Comparison of ENCODE assay signal across 9 mouse cellular contexts in the genomic region with DNA sequence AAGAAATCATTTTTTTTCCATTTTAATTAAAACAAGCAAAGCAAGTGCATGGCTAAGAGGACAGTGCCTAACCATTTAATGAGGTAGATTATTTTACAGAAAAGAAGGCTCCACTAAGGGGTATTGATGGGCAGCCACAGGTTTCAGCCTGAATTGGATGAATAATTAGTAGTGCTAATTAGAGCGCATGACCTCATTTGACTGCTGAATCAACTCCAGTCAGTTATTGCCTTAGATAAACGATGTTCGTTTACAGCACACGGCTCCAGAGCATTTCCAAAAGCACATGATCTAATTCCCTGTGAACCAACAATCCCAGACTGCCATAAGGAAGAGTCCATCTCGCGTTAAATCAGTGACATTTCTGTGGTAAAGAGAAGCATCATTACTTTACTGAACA. TPM values are rescaled to one million over a fixed set of nuclear protein-coding genes. Genes with fewer than 3 reads are reported as not detected.
DNase-seq lines count a peak whose midpoint lies in the region; ATAC-seq and TF ChIP-seq lines count a peak whose summit lies in the region.
"Had no signal": no experiment of that assay in that cellular context is flagged by ENCODE, and none has a peak within 500 bp of the region (broad histone marks: within the 10 kb centered on the region; RNA-seq: fewer than 3 reads in every experiment).

No protein-coding gene starts in this region.

- H3K27ac ChIP-seq in kidney, embryonic 16.5 days (ENCODE audit: low read length) = peak overlapping the region; percentile 81; the same call in 1 of the 2 replicates
- no peak overlapping the region for H3K27ac ChIP-seq in embryonic facial prominence, embryonic 13.5 days
- H3K27ac ChIP-seq in intestine, embryonic 16.5 days (ENCODE audit: low read length) = peak overlapping the region; percentile 90
- H3K27ac ChIP-seq in neural tube, embryonic 12.5 days = no peak overlapping the region

- H3K9me3 ChIP-seq in kidney, embryonic 16.5 days (ENCODE audit: low read length) = no peaks in the 10 kb centered on the region
- no peaks in the 10 kb centered on the region for H3K9me3 ChIP-seq in embryonic facial prominence, embryonic 13.5 days
- no peaks in the 10 kb centered on the region for H3K9me3 ChIP-seq in intestine, embryonic 16.5 days (ENCODE audit: control insufficient read depth, low read length)
- H3K9me3 ChIP-seq in neural tube, embryonic 12.5 days = no peaks in the 10 kb centered on the region

- peak overlapping the region; percentile 82; the same call in 1 of the 2 replicates for H3K9ac ChIP-seq in kidney, embryonic 16.5 days (replicated peaks; ENCODE audit: low read length)
- no peak overlapping the region for H3K9ac ChIP-seq in embryonic facial prominence, embryonic 13.5 days
- H3K9ac ChIP-seq in intestine, embryonic 16.5 days (ENCODE audit: low read depth, low read length) = no peak overlapping the region
- H3K9ac ChIP-seq in neural tube, embryonic 12.5 days = no peak overlapping the region

- WGBS in kidney, embryonic 16.5 days = 62% methylated on average over 6 of the region's 6 CpGs
- WGBS in embryonic facial prominence, embryonic 13.5 days = 82% methylated on average over 6 of the region's 6 CpGs
- WGBS in intestine, embryonic 16.5 days = 61% methylated on average over 6 of the region's 6 CpGs
- 68% methylated on average over 6 of the region's 6 CpGs for WGBS in neural tube, embryonic 12.5 days
- WGBS in lung, adult 2 months = 58% methylated on average over 6 of the region's 6 CpGs

- no peak for TF ChIP-seq POLR2A in lung, adult 2 months (IDR thresholded peaks at IDR 0.05; ENCODE audit: borderline replicate concordance, extremely low read depth, low read depth, low read length)

- peaks cover 6% of the 10 kb centered on the region; the same call in 1 of the 2 replicates for H3K4me1 ChIP-seq in kidney, embryonic 16.5 days (ENCODE audit: insufficient read depth, low read length)
- peaks cover 2% of the 10 kb centered on the region; the same call in 1 of the 2 replicates for H3K4me1 ChIP-seq in embryonic facial prominence, embryonic 13.5 days
- H3K4me1 ChIP-seq in intestine, embryonic 16.5 days (ENCODE audit: control insufficient read depth, insufficient read depth, low read length) = no peaks in the 10 kb centered on the region
- no peaks in the 10 kb centered on the region for H3K4me1 ChIP-seq in neural tube, embryonic 12.5 days
- peaks cover 7% of the 10 kb centered on the region; the same call in 1 of the 2 replicates for H3K4me1 ChIP-seq in lung, adult 2 months (ENCODE audit: control insufficient read depth, insufficient read depth, low read length)

- no peak for TF ChIP-seq CTCF in lung, adult 2 months (IDR thresholded peaks at IDR 0.05; ENCODE audit: insufficient read depth, low read length)

- no peak for DNase-seq in kidney, postnatal 10 days
- no peak for DNase-seq in cerebellum, postnatal 25 days
- DNase-seq in lung, adult 2 months = no peak

- no peaks in the 10 kb centered on the region for H3K36me3 ChIP-seq in kidney, embryonic 16.5 days (ENCODE audit: insufficient read depth, low read length)
- H3K36me3 ChIP-seq in embryonic facial prominence, embryonic 13.5 days = no peaks in the 10 kb centered on the region
- no peaks in the 10 kb centered on the region for H3K36me3 ChIP-seq in intestine, embryonic 16.5 days (ENCODE audit: control insufficient read depth, insufficient read depth, low read length)
- H3K36me3 ChIP-seq in neural tube, embryonic 12.5 days = no peaks in the 10 kb centered on the region

- H3K4me3 ChIP-seq in kidney, embryonic 16.5 days (ENCODE audit: low read length) = peak overlapping the region; percentile 61
- peak overlapping the region; percentile 59 for H3K4me3 ChIP-seq in embryonic facial prominence, embryonic 13.5 days
- peak overlapping the region; percentile 61 for H3K4me3 ChIP-seq in intestine, embryonic 16.5 days (ENCODE audit: low read length)
- no peak overlapping the region for H3K4me3 ChIP-seq in neural tube, embryonic 12.5 days
- no peak overlapping the region for H3K4me3 ChIP-seq in lung, adult 2 months (replicated peaks; ENCODE audit: extremely low read depth, low read depth, low read length)

- H3K27me3 ChIP-seq in kidney, embryonic 16.5 days (ENCODE audit: insufficient read depth, low read length) = no peaks in the 10 kb centered on the region
- no peaks in the 10 kb centered on the region for H3K27me3 ChIP-seq in embryonic facial prominence, embryonic 13.5 days
- H3K27me3 ChIP-seq in intestine, embryonic 16.5 days (replicated peaks; ENCODE audit: control insufficient read depth, insufficient read depth, low read length) = no peaks in the 10 kb centered on the region
- no peaks in the 10 kb centered on the region for H3K27me3 ChIP-seq in neural tube, embryonic 12.5 days (replicated peaks)

- ATAC-seq in kidney, embryonic 16.5 days (ENCODE audit: low FRiP score, low TSS enrichment) = no peak
- ATAC-seq in embryonic facial prominence, embryonic 13.5 days (ENCODE audit: insufficient number of reproducible peaks, insufficient read depth, low FRiP score, low TSS enrichment, low read depth) = no peak
- ATAC-seq in intestine, embryonic 16.5 days = peak; percentile 14
- no peak for ATAC-seq in neural tube, embryonic 12.5 days (ENCODE audit: low FRiP score, low read depth)
- ATAC-seq in megakaryocyte progenitor cell, adult 5-6 weeks (replicated peaks; ENCODE audit: poor library complexity) = no peak

- peak overlapping the region; percentile 62 for H3K4me2 ChIP-seq in kidney, embryonic 16.5 days (replicated peaks; ENCODE audit: low read depth, low read length)
- H3K4me2 ChIP-seq in embryonic facial prominence, embryonic 13.5 days = peak overlapping the region; percentile 71
- peak overlapping the region; percentile 69 for H3K4me2 ChIP-seq in intestine, embryonic 16.5 days (ENCODE audit: low read depth, low read length)
- H3K4me2 ChIP-seq in neural tube, embryonic 12.5 days (replicated peaks) = peak overlapping the region; percentile 78

RNA-seq across cellular contexts. Expression of a gene that starts 11.1 kb away (rescaled TPM):
- polyA plus RNA-seq in kidney, embryonic 16.5 days (2015; fragmentation: Nextera tagmentation; extraction: Ambion mirVana) = 6.8 and 7.2 TPM in 2 replicates
- polyA plus RNA-seq in embryonic facial prominence, embryonic 13.5 days (2015; fragmentation: Nextera tagmentation; extraction: Ambion mirVana) = 3.5 and 4.0 TPM in 2 replicates
- 16.2 and 25.6 TPM in 2 replicates for polyA plus RNA-seq in intestine, embryonic 16.5 days (2015; fragmentation: Nextera tagmentation; extraction: Ambion mirVana)
- 2.2 and 2.4 TPM in 2 replicates for polyA plus RNA-seq in neural tube, embryonic 12.5 days (2016; fragmentation: Nextera tagmentation; extraction: Ambion mirVana)
- 2.2 and 4.3 TPM in 2 replicates for total RNA-seq in megakaryocyte progenitor cell, adult 5-6 weeks (2015)
- total RNA-seq in megakaryocyte progenitor cell, adult 5-6 weeks (2017) = 1.5 and 2.2 TPM in 2 replicates
- 0.92 and 1.9 TPM in 2 replicates for polyA plus RNA-seq in lung, adult 2 months (2012; rRNA removed)

RNA-seq across cellular contexts. Expression of a gene that starts 42.9 kb away (rescaled TPM):
- 12.3 and 13.0 TPM in 2 replicates for polyA plus RNA-seq in kidney, embryonic 16.5 days (2015; fragmentation: Nextera tagmentation; extraction: Ambion mirVana)
- polyA plus RNA-seq in embryonic facial prominence, embryonic 13.5 days (2015; fragmentation: Nextera tagmentation; extraction: Ambion mirVana) = 9.0 and 10.3 TPM in 2 replicates
- 9.3 and 13.0 TPM in 2 replicates for polyA plus RNA-seq in intestine, embryonic 16.5 days (2015; fragmentation: Nextera tagmentation; extraction: Ambion mirVana)
- 6.5 and 7.9 TPM in 2 replicates for polyA plus RNA-seq in neural tube, embryonic 12.5 days (2016; fragmentation: Nextera tagmentation; extraction: Ambion mirVana)
- 0.12 and 2.8 TPM in 2 replicates for total RNA-seq in megakaryocyte progenitor cell, adult 5-6 weeks (2015)
- total RNA-seq in megakaryocyte progenitor cell, adult 5-6 weeks (2017) = 0.04 and 2.6 TPM in 2 replicates
- 16.5 and 20.3 TPM in 2 replicates for polyA plus RNA-seq in lung, adult 2 months (2012; rRNA removed)
- total RNA-seq: neutrophil, adult 5-6 weeks had no signal

Comparison
In these comparisons a context has a peak if more than half of its experiments do, and no peak if none do; other contexts are left out.
1. H3K27ac ChIP-seq: peak in kidney, embryonic 16.5 days (single experiment) and intestine, embryonic 16.5 days (single experiment); none in embryonic facial prominence, embryonic 13.5 days (single experiment) and neural tube, embryonic 12.5 days (single experiment).
2. H3K4me3 ChIP-seq: peak in kidney, embryonic 16.5 days (single experiment), embryonic facial prominence, embryonic 13.5 days (single experiment) and intestine, embryonic 16.5 days (single experiment); none in neural tube, embryonic 12.5 days (single experiment) and lung, adult 2 months (single experiment).
3. Peak in every context shown above with its lines, with median percentiles within 50 percentile points of each other: H3K4me2 ChIP-seq.